Mouse (Mus musculus) liver, postnatal 0 days (tissue): Measurements from ENCODE around the gene Ptprk. TPM values are rescaled to one million over a fixed set of nuclear protein-coding genes. Genes with fewer than 3 reads are reported as not detected.

Source experiments
- ATAC-seq: fragments of 200-750 bp; cut with Nextera tagmentation; 2 replicates; pipeline ENCODE4 v1.8.0; 2017; ENCODE audit warnings: mild to moderate bottlenecking, moderate library complexity
- DNase-seq: peaks from one replicate; pipeline ENCODE4 v3.0.0-alpha.2; 2016
- H3K27ac ChIP-seq: fragments of 300-500 bp; sonication (generic); 2 replicates; pipeline ENCODE4 v1.5.1; 2014; ENCODE audit warnings: antibody characterized with exemption, moderate library complexity, mild to moderate bottlenecking, low read depth
- H3K27me3 ChIP-seq: fragments of 300-500 bp; sonication (generic); 2 replicates; pipeline ENCODE4 v1.6.1; 2014; ENCODE audit warnings: low read length, control low read depth, mixed read lengths; ENCODE audit not compliant: insufficient read depth
- H3K36me3 ChIP-seq: fragments of 300-500 bp; sonication (generic); replicated peaks from 2 replicates; pipeline ENCODE4 v1.6.1; 2014; ENCODE audit warnings: mild to moderate bottlenecking, control low read depth, low read length, moderate library complexity, mixed read lengths; ENCODE audit not compliant: insufficient read depth
- H3K4me1 ChIP-seq: fragments of 300-500 bp; sonication (generic); 2 replicates; pipeline ENCODE4 v1.6.1; 2014; ENCODE audit warnings: antibody characterized with exemption, mild to moderate bottlenecking, control low read depth; ENCODE audit not compliant: insufficient read depth
- H3K4me2 ChIP-seq: fragments of 300-500 bp; sonication (generic); 2 replicates; pipeline ENCODE4 v1.6.1; 2014; ENCODE audit warnings: low read depth, mild to moderate bottlenecking, low read length, moderate library complexity, mixed read lengths
- H3K4me3 ChIP-seq: fragments of 300-500 bp; sonication (generic); 2 replicates; pipeline ENCODE4 v1.5.1; 2014; ENCODE audit warnings: low read depth, low read length
- H3K9ac ChIP-seq: fragments of 300-500 bp; sonication (generic); replicated peaks from 2 replicates; pipeline ENCODE4 v1.6.1; 2014; ENCODE audit warnings: mild to moderate bottlenecking, moderate library complexity
- H3K9me3 ChIP-seq: fragments of 300-500 bp; sonication (generic); 2 replicates; pipeline ENCODE4 v1.6.1; 2016; ENCODE audit warnings: mild to moderate bottlenecking, control low read depth, low read length, mixed read lengths
- CTCF ChIP-seq: sonication (generic); IDR thresholded peaks from 2 replicates; pipeline ENCODE4 v1.5.1; 2016; ENCODE audit warnings: antibody characterized with exemption, low read depth
- EP300 ChIP-seq: IDR thresholded peaks from 2 replicates; pipeline ENCODE4 v1.6.1; 2016; ENCODE audit warnings: antibody characterized with exemption, low read depth, mild to moderate bottlenecking
- WGBS: fragments of 180-500 bp; shearing (Covaris S2); extraction: QIAGEN DNeasy Blood & Tissue Kit; methylation state at CpG from one replicate; pipeline ENCODE4 v1.1.7; 2014; ENCODE audit not compliant: insufficient replicate concordance; 5-methylcytosine and 5-hydroxymethylcytosine counted together
- polyA plus RNA-seq: library from polyadenylated mRNA; unstranded; fragments of >200 nt; fragmentation: Nextera tagmentation; extraction: Ambion mirVana; gene quantifications from 2 replicates; pipeline ENCODE4 v1.2.1, GENCODE M21; 2015

The Ptprk gene
- polyA plus RNA-seq, 1 experiment from 2014 or later: 11.1 TPM

GRCm38 (mm10) chr10:28516147-28516546 lies 441.5 kb downstream of the Ptprk start:
- no peak for DNase-seq
- H3K27ac ChIP-seq: no peak overlapping the region
- no peak overlapping the region for H3K9ac ChIP-seq
- no peaks in the 10 kb centered on the region for H3K9me3 ChIP-seq
- WGBS: 45% methylated on average over 5 of the region's 5 CpGs
- TF ChIP-seq EP300 (no peak), CTCF (no peak)
- no peak; the same call in 1 of the 2 replicates for ATAC-seq
- no peaks in the 10 kb centered on the region for H3K27me3 ChIP-seq
- H3K4me2 ChIP-seq: no peak overlapping the region
- H3K36me3 ChIP-seq: no peaks in the 10 kb centered on the region
- no peaks in the 10 kb centered on the region for H3K4me1 ChIP-seq
- H3K4me3 ChIP-seq: no peak overlapping the region

GRCm38 (mm10) chr10:28518297-28518696 lies 443.7 kb downstream of the Ptprk start:
- H3K4me3 ChIP-seq: no peak overlapping the region
- DNase-seq (no peak), ATAC-seq (no peak)
- H3K4me1 ChIP-seq: no peaks in the 10 kb centered on the region
- WGBS: 26% methylated on average over 3 of the region's 3 CpGs
- H3K4me2 ChIP-seq: no peak overlapping the region
- no peak overlapping the region for H3K27ac ChIP-seq
- H3K36me3 ChIP-seq: no peaks in the 10 kb centered on the region
- no peaks in the 10 kb centered on the region for H3K27me3 ChIP-seq
- H3K9ac ChIP-seq: no peak overlapping the region
- TF ChIP-seq EP300 (no peak), CTCF (no peak)
- no peaks in the 10 kb centered on the region for H3K9me3 ChIP-seq

GRCm38 (mm10) chr10:28519861-28520260 lies 445.2 kb downstream of the Ptprk start:
- Histone ChIP-seq H3K4me3 (no peak overlapping the region), H3K27ac (no peak overlapping the region), H3K4me2 (no peak overlapping the region), H3K36me3 (no peaks in the 10 kb centered on the region), H3K4me1 (no peaks in the 10 kb centered on the region), H3K27me3 (no peaks in the 10 kb centered on the region), H3K9ac (no peak overlapping the region), H3K9me3 (no peaks in the 10 kb centered on the region)
- TF ChIP-seq CTCF (no peak), EP300 (no peak)
- WGBS: 42% methylated on average over 1 of the region's 1 CpGs
- DNase-seq (no peak), ATAC-seq (no peak)

DNA sequence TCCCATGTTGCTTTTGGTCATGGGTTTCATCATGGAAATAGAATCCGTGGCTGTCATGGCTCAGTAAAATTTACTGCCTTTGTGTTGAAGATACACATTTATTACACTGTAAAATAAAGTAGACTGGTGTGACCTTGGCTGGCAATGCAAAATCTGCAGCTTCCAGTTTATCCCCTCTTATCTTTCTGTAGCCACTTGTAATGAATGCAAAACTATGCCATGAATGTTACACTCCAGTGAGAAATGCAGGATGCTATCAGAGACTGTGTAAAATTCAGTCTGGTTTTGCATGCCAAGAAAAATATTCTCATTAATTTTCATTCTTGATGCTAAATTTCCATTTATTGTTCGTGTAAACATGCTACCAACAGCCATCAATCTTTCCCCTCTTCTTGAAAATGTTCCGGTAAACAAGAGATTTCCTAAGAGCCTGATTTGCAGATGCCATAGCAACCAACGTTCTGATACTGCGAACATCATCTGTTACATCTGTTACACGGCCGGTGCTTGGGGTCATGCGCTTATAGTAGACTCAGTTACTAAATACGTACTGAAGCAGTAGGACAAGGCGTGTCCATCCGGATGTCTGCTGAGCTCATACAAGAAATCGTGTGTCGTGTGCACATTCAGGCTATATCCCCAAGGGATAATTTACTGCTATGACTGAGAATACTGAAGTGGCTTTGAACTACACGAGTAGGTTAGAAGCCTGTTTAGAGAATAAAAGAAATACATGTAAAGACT lies 449.5 kb downstream of the Ptprk start:
- WGBS: 77% methylated on average over 14 of the region's 14 CpGs
- no peaks in the 10 kb centered on the region for H3K4me1 ChIP-seq
- H3K9me3 ChIP-seq: no peaks in the 10 kb centered on the region
- H3K4me3 ChIP-seq: no peak overlapping the region
- DNase-seq (no peak), ATAC-seq (no peak)
- H3K36me3 ChIP-seq: no peaks in the 10 kb centered on the region
- TF ChIP-seq CTCF (no peak), EP300 (no peak)
- H3K27me3 ChIP-seq: no peaks in the 10 kb centered on the region
- H3K27ac ChIP-seq: no peak overlapping the region
- no peak overlapping the region for H3K4me2 ChIP-seq
- H3K9ac ChIP-seq: no peak overlapping the region

GRCm38 (mm10) chr10:28540595-28540994 lies 466.0 kb downstream of the Ptprk start:
- H3K27me3 ChIP-seq: no peaks in the 10 kb centered on the region
- no peak overlapping the region for H3K4me2 ChIP-seq
- no peak overlapping the region for H3K9ac ChIP-seq
- H3K9me3 ChIP-seq: no peaks in the 10 kb centered on the region
- ATAC-seq (no peak), DNase-seq (no peak)
- H3K36me3 ChIP-seq: no peaks in the 10 kb centered on the region
- no peak overlapping the region for H3K27ac ChIP-seq
- WGBS: 41% methylated on average over 4 of the region's 4 CpGs
- no peak for TF ChIP-seq EP300
- no peak for TF ChIP-seq CTCF
- no peaks in the 10 kb centered on the region for H3K4me1 ChIP-seq
- H3K4me3 ChIP-seq: no peak overlapping the region

- Histone ChIP-seq H3K4me2 (no peak overlapping the region), H3K36me3 (no peaks in the 10 kb centered on the region), H3K4me3 (no peak overlapping the region), H3K9ac (no peak overlapping the region), H3K4me1 (no peaks in the 10 kb centered on the region), H3K27me3 (no peaks in the 10 kb centered on the region), H3K27ac (no peak overlapping the region), H3K9me3 (no peaks in the 10 kb centered on the region)
- ATAC-seq (no peak), DNase-seq (no peak)
- no peak for TF ChIP-seq CTCF
- no peak for TF ChIP-seq EP300
- 90% methylated on average over 1 of the region's 1 CpGs for WGBS
Observed at GRCm38 (mm10) chr10:28542754-28543153, 468.1 kb downstream of the Ptprk start.
